ENCODE assay signal across 15 mouse cellular contexts in the genomic region with DNA sequence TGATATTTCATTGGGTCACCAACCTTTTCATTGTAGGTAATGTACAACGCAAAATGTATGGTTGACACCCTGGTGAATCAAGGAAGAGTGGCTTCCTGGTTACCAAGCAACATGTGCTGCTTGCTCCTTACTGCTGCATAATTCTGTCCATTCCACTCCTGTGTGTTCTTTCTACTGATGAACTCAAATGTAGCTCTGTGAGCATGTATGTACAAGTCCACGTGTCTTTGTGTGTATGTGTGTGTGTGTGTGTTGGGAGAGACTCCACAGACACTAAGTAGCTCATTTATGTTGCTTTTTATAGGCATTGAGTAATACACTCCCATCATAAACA.
DNase-seq lines count a peak whose midpoint lies in the region; ATAC-seq lines count a peak whose summit lies in the region.
"Had no signal": no experiment of that assay in that cellular context is flagged by ENCODE, and none has a peak within 500 bp of the region (broad histone marks: within the 10 kb centered on the region; RNA-seq: fewer than 3 reads in every experiment).

No protein-coding gene starts in this region.

- 0 out of 2 replicates have a peak, but pooled peaks have one; percentile 55 for ATAC-seq in forebrain, embryonic 16.5 days
- no peak for ATAC-seq in hindbrain, embryonic 12.5 days (ENCODE audit: low FRiP score)
- ATAC-seq in neural tube, embryonic 13.5 days (ENCODE audit: low read depth): peak; percentile 80; the same call in 1 of the 2 replicates
- ATAC-seq in liver, embryonic 11.5 days (replicated peaks; ENCODE audit: low FRiP score): no peak

- no peak overlapping the region for H3K4me3 ChIP-seq in forebrain, embryonic 16.5 days (replicated peaks; ENCODE audit: low read length)
- no peak overlapping the region for H3K4me3 ChIP-seq in hindbrain, embryonic 12.5 days
- no peak overlapping the region for H3K4me3 ChIP-seq in neural tube, embryonic 13.5 days
- no peak overlapping the region for H3K4me3 ChIP-seq in liver, embryonic 11.5 days (ENCODE audit: low read depth, low read length)
- H3K4me3 ChIP-seq: limb, embryonic 13.5 days had no signal

- H3K4me1 ChIP-seq in forebrain, embryonic 16.5 days (replicated peaks; ENCODE audit: control insufficient read depth, insufficient read depth, low read length): 0 out of 2 replicates have a peak, but pooled peaks cover 2% of the 10 kb centered on the region
- peaks cover 13% of the 10 kb centered on the region; the same call in 1 of the 2 replicates for H3K4me1 ChIP-seq in hindbrain, embryonic 12.5 days
- peaks cover 17% of the 10 kb centered on the region for H3K4me1 ChIP-seq in neural tube, embryonic 13.5 days (replicated peaks)
- H3K4me1 ChIP-seq in liver, embryonic 11.5 days (replicated peaks; ENCODE audit: control insufficient read depth, insufficient read depth, low read length): no peaks in the 10 kb centered on the region

- no peak overlapping the region for H3K9ac ChIP-seq in forebrain, embryonic 16.5 days (replicated peaks; ENCODE audit: low read depth, low read length)
- no peak overlapping the region for H3K9ac ChIP-seq in hindbrain, embryonic 12.5 days
- no peak overlapping the region for H3K9ac ChIP-seq in neural tube, embryonic 13.5 days
- no peak overlapping the region for H3K9ac ChIP-seq in liver, embryonic 11.5 days (ENCODE audit: low read depth, low read length)
- H3K9ac ChIP-seq: limb, embryonic 13.5 days had no signal

- peak overlapping the region; percentile 22; the same call in 1 of the 2 replicates for H3K4me2 ChIP-seq in forebrain, embryonic 16.5 days (ENCODE audit: low read length)
- H3K4me2 ChIP-seq in hindbrain, embryonic 12.5 days (replicated peaks): 0 out of 2 replicates have a peak overlapping the region, but pooled peaks have one; percentile 11
- H3K4me2 ChIP-seq in neural tube, embryonic 13.5 days: peak overlapping the region; percentile 34
- no peak overlapping the region for H3K4me2 ChIP-seq in liver, embryonic 11.5 days
- H3K4me2 ChIP-seq: limb, embryonic 13.5 days had no signal

- no peaks in the 10 kb centered on the region for H3K36me3 ChIP-seq in forebrain, embryonic 16.5 days (ENCODE audit: control insufficient read depth, insufficient read depth)
- H3K36me3 ChIP-seq in hindbrain, embryonic 12.5 days: no peaks in the 10 kb centered on the region
- no peaks in the 10 kb centered on the region for H3K36me3 ChIP-seq in neural tube, embryonic 13.5 days
- no peaks in the 10 kb centered on the region for H3K36me3 ChIP-seq in liver, embryonic 11.5 days (ENCODE audit: control insufficient read depth, insufficient read depth, low read length)
- H3K36me3 ChIP-seq: limb, embryonic 13.5 days had no signal

- H3K27ac ChIP-seq in forebrain, embryonic 16.5 days (ENCODE audit: low read length): no peak overlapping the region
- no peak overlapping the region for H3K27ac ChIP-seq in hindbrain, embryonic 12.5 days
- H3K27ac ChIP-seq in neural tube, embryonic 13.5 days (replicated peaks): no peak overlapping the region
- no peak overlapping the region for H3K27ac ChIP-seq in liver, embryonic 11.5 days (ENCODE audit: low read depth, low read length)
- H3K27ac ChIP-seq: limb, embryonic 13.5 days had no signal

- 47% methylated on average over 2 of the region's 2 CpGs for WGBS in forebrain, embryonic 16.5 days
- 62% methylated on average over 2 of the region's 2 CpGs for WGBS in hindbrain, embryonic 12.5 days
- WGBS in neural tube, embryonic 13.5 days: 38% methylated on average over 2 of the region's 2 CpGs
- WGBS in liver, embryonic 11.5 days: 77% methylated on average over 2 of the region's 2 CpGs

- H3K27me3 ChIP-seq in forebrain, embryonic 16.5 days (replicated peaks; ENCODE audit: control insufficient read depth, insufficient read depth, low read length): no peaks in the 10 kb centered on the region
- no peaks in the 10 kb centered on the region for H3K27me3 ChIP-seq in hindbrain, embryonic 12.5 days
- no peaks in the 10 kb centered on the region for H3K27me3 ChIP-seq in neural tube, embryonic 13.5 days
- H3K27me3 ChIP-seq in liver, embryonic 11.5 days (replicated peaks; ENCODE audit: control insufficient read depth, insufficient read depth, low read length): no peaks in the 10 kb centered on the region
- H3K27me3 ChIP-seq: CH12.LX had no signal

- H3K9me3 ChIP-seq in forebrain, embryonic 16.5 days (ENCODE audit: control insufficient read depth, low read length): no peaks in the 10 kb centered on the region
- no peaks in the 10 kb centered on the region for H3K9me3 ChIP-seq in hindbrain, embryonic 12.5 days (replicated peaks)
- no peaks in the 10 kb centered on the region for H3K9me3 ChIP-seq in neural tube, embryonic 13.5 days
- no peaks in the 10 kb centered on the region for H3K9me3 ChIP-seq in liver, embryonic 11.5 days (ENCODE audit: control insufficient read depth, low read length)
- H3K9me3 ChIP-seq: limb, embryonic 13.5 days had no signal

- peak; percentile 15 for DNase-seq in layer of hippocampus, adult 9-10 months (ENCODE audit: low spot score)
- no peak for DNase-seq in layer of hippocampus, postnatal 25 days (ENCODE audit: extremely low spot score in 1 of 2, low spot score in 1 of 2)
- no peak for DNase-seq in liver, embryonic 11.5 days (ENCODE audit: low spot score)
- DNase-seq in adrenal gland, postnatal 25 days: no peak
- DNase-seq: adrenal gland, adult 2 months; cerebellum, postnatal 25 days; heart, adult 18-20 months; lung, adult 2 months; right cerebral cortex, postnatal 25 days; thymus, postnatal 36 days had no signal

Comparison
In these comparisons a context has a peak if more than half of its experiments do, and no peak if none do; other contexts are left out.
1. ATAC-seq: peak in forebrain, embryonic 16.5 days (single experiment) and neural tube, embryonic 13.5 days (single experiment); none in hindbrain, embryonic 12.5 days (single experiment) and liver, embryonic 11.5 days (single experiment).